Mouse (Mus musculus) liver, adult 2 months (tissue): ENCODE measurements around the gene Ppp1r14b.

Experiments
- CTCF ChIP-seq: fragments of 200-500 bp; IDR thresholded peaks from 2 replicates; pipeline ENCODE4 v1.5.1; 2011; ENCODE audit warnings: low read depth, low read length, control low read depth
- POLR2A ChIP-seq: fragments of 200-500 bp; IDR thresholded peaks from 2 replicates; pipeline ENCODE4 v1.6.1; 2011; ENCODE audit warnings: low read length, control low read depth; ENCODE audit not compliant: insufficient read depth; ENCODE audit errors: extremely low read depth

DNA sequence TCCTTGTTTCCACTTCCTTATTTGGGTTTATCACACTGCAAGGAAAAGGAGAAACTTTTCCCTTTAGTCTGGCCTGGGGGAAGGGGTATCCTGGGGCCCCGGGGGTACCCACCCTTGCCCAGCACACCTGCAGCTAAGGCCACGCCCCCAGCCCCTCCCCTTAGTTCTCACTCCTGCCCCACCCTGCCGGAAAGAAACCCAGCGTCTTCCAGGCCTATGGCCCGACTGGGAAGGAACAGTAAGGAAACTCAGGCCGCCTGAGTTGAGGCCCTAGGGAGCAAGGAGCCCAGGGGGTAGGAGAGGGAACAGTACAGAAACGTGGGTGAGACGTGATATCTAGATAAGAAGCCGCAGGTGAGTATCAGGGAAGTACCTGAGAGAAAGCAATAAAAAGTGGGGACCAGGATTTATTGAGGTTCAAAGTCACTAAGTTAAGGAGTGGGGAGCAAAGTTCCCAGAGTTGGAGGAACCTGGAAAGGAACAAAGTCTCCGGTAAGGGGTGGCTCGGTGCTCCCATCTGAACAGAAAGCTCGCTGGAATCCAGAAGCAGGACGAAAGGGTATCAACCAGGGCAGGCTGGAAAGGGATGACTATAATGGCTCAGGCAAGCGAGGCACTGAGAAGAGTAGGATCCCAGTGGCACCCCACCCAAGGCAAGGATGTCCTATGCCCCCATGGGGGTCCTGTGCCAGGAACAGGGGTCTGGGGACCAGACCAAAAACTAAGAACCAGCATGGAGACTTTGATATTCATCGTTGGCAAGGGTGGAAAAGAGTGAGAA, 6.1 kb upstream of the Ppp1r14b start:
- no peak for TF ChIP-seq POLR2A
- TF ChIP-seq CTCF = no peak
